In the genomic region with DNA sequence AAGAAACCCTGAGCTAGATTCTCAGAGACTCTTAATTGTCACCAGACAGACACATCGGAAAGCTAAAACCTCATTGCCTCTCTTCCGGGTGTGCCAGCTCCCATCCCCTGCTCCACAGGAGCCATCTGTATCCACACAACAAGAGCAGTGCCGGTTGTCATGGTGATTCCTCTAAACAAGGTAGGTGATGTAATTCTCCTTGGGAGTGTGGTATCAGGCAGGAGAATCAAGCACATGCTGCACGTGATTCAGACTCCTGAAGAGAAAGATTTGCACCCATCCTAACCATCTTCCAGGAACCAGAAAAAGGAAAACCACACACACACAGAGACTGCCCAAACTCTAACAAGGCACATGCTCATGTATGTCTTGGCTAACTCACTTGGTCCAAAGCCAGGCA, we compare ENCODE assay signal across 10 mouse cellular contexts.
A peak's percentile ranks its signal among the peaks of the same experiment; 100 is the strongest.
DNase-seq lines count a peak whose midpoint lies in the region; ATAC-seq lines count a peak whose summit lies in the region.
"Had no signal": no experiment of that assay in that cellular context is flagged by ENCODE, and none has a peak within 500 bp of the region (broad histone marks: within the 10 kb centered on the region; RNA-seq: fewer than 3 reads in every experiment).

No protein-coding gene starts in this region.

- DNase-seq in forebrain, embryonic 10.5 days (ENCODE audit: extremely low spot score, low spot score), result no peak
- DNase-seq in cerebellum, postnatal 36 days, result peak; percentile 66 to 67
- peak; percentile 65 for DNase-seq in layer of hippocampus, adult 9-10 months (ENCODE audit: low spot score)
- DNase-seq in retina, embryonic 14.5 days (ENCODE audit: low spot score), result peak; percentile 42
- no peak for DNase-seq in thymus, postnatal 36 days
- no peak for DNase-seq in adrenal gland, postnatal 25 days
- DNase-seq in ovary, postnatal 36 days (ENCODE audit: low spot score), result no peak
- DNase-seq: lung, postnatal 14 days had no signal

- no peaks in the 10 kb centered on the region for H3K36me3 ChIP-seq in forebrain, embryonic 12.5 days (replicated peaks)
- no peaks in the 10 kb centered on the region for H3K36me3 ChIP-seq in forebrain, embryonic 10.5 days (replicated peaks)
- H3K36me3 ChIP-seq: embryonic facial prominence, embryonic 13.5 days had no signal

- no peaks in the 10 kb centered on the region for H3K9me3 ChIP-seq in forebrain, embryonic 12.5 days
- no peaks in the 10 kb centered on the region for H3K9me3 ChIP-seq in forebrain, embryonic 10.5 days
- H3K9me3 ChIP-seq: embryonic facial prominence, embryonic 13.5 days had no signal

- H3K4me3 ChIP-seq in forebrain, embryonic 12.5 days (replicated peaks), result no peak overlapping the region
- H3K4me3 ChIP-seq in forebrain, embryonic 10.5 days, result no peak overlapping the region
- H3K4me3 ChIP-seq: embryonic facial prominence, embryonic 13.5 days had no signal

- H3K27ac ChIP-seq in forebrain, embryonic 12.5 days, result 0 out of 2 replicates have a peak overlapping the region, but pooled peaks have one; percentile 59
- no peak overlapping the region for H3K27ac ChIP-seq in forebrain, embryonic 10.5 days
- H3K27ac ChIP-seq: embryonic facial prominence, embryonic 13.5 days had no signal

- ATAC-seq in forebrain, embryonic 12.5 days (ENCODE audit: low FRiP score), result peak; percentile 80

- no peaks in the 10 kb centered on the region for H3K27me3 ChIP-seq in forebrain, embryonic 12.5 days
- no peaks in the 10 kb centered on the region for H3K27me3 ChIP-seq in forebrain, embryonic 10.5 days (ENCODE audit: poor library complexity, severe bottlenecking)
- H3K27me3 ChIP-seq: embryonic facial prominence, embryonic 13.5 days had no signal

- WGBS in forebrain, embryonic 12.5 days, result 34% methylated on average over 4 of the region's 4 CpGs
- 57% methylated on average over 4 of the region's 4 CpGs for WGBS in forebrain, embryonic 10.5 days

- no peak overlapping the region; the same call in 1 of the 2 replicates for H3K9ac ChIP-seq in forebrain, embryonic 12.5 days
- H3K9ac ChIP-seq: embryonic facial prominence, embryonic 13.5 days had no signal

- no peak overlapping the region for H3K4me2 ChIP-seq in forebrain, embryonic 12.5 days
- H3K4me2 ChIP-seq: embryonic facial prominence, embryonic 13.5 days had no signal

- peaks cover 40% of the 10 kb centered on the region for H3K4me1 ChIP-seq in forebrain, embryonic 12.5 days
- peaks cover 8% of the 10 kb centered on the region; the same call in 1 of the 2 replicates for H3K4me1 ChIP-seq in forebrain, embryonic 10.5 days
- H3K4me1 ChIP-seq: embryonic facial prominence, embryonic 13.5 days had no signal

Comparison
In these comparisons a context has a peak if more than half of its experiments do, and no peak if none do; other contexts are left out.
1. DNase-seq: peak in cerebellum, postnatal 36 days (2 of 2), layer of hippocampus, adult 9-10 months (single experiment) and retina, embryonic 14.5 days (single experiment); none in forebrain, embryonic 10.5 days (single experiment), thymus, postnatal 36 days (0 of 2), adrenal gland, postnatal 25 days (single experiment) and ovary, postnatal 36 days (single experiment).